Mouse (Mus musculus): Measurements from ENCODE around the gene Psmf1. TPM values are rescaled to one million over a fixed set of nuclear protein-coding genes. Genes with fewer than 3 reads are reported as not detected.
A peak's percentile ranks its signal among the peaks of the same experiment; 100 is the strongest.

The Psmf1 gene
- total RNA-seq, 2 experiments from 2014 or later: 31.3 to 33.7 TPM

DNA sequence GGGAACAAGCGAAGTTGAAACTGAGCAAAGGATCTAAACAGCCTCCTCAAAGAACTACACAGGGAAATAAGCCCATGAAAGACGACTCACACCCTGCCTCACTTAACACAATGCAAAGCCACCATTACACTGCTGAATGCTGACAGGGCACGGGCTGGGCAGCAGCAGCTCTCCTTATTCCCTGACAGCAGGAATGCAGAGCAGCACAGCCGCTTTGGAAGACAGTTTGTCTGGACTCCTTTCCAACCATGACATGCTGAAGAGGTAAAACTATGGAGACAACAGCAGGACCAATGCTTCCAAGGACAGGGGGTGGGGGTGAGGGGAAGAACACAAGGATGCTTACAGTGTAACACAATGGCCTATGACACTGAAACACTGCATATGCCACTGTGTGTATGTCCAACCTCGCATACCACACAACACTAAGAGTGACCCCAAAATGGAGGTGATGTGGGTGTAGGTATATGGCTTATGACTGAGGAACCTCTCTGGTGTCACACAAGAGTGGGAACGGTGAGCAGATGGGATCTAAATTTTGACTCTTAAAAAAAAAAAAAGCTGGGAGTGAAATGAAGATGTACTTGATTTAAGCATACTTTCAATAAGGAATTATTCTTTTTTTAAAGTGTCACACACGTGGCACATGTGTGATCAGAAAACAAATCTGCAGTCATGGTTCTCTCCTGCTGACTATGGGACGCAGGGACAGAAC lies 10.7 kb downstream of the Psmf1 start:
- no peak for DNase-seq

DNA sequence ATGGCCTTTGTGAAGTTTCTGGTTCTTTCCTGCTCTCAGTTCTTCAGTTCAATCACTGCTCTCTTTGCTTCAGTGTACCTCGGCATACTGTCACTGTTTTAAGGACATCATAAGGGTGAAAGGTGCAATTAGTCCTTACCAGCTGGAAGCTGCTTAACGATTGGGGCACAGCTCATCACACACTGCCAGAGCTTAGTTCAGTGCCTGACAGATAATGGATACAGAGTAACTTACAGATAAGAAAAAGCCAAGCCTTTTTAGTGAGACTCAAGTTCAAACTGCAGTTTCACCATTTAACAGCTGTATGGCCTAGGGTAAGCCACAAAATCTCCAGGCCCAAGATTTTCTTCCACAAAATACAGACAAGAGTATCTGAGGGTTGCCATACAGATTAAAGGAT lies 19.9 kb downstream of the Psmf1 start:
- DNase-seq: no peak

DNA sequence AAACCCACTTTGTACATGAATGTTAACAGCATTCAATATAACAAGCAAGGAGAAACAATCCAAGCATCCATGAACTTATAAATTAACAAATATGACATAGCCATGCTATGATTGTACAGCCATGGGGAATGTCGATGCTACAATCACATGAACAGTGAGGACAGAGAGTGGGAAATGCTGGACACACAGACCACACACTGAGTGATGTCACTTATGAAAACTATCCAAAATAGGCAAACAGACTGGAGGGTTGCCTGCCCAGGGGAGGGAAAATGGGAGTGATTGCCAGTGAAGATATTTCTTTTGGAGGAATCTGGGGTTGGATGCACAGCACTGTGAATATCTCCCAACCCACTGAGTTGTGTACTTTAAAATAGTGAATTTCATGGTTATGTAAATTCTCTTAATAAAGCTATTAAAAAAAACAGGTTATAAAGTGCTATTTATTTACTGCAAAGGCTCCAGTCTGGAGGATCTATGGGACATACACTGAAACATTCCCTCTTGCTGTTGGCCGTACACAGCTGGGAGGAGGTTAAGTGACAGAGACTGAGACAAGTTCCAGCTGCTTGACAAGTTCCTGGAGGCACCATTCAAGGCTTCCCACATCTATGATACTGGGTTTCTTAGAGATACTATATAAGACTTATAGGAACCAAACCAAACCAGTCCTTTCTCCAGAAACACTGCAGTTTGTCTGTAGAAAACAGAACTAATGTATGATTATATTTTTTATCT lies 27.5 kb downstream of the Psmf1 start:
- DNase-seq: no peak

DNA sequence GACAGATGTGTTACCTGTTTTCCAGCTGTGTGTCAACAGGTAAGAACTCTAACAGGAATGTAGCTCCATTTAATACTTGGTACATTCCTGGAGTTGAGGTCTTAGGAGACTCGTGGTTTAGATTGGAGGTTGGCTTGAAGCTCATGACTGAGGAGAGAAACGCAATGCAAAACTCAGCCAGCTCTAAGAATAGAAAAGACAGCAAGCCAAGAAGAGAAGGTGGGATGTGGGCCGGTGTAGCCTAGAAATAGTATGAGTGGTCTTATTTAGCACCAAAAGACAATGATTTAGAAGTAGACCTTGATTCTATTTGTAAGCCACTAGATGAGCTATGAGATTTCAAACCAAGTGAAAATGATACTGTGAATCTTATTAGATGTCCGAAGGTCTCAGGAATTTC lies 28.5 kb downstream of the Psmf1 start:
- DNase-seq: no peak

DNA sequence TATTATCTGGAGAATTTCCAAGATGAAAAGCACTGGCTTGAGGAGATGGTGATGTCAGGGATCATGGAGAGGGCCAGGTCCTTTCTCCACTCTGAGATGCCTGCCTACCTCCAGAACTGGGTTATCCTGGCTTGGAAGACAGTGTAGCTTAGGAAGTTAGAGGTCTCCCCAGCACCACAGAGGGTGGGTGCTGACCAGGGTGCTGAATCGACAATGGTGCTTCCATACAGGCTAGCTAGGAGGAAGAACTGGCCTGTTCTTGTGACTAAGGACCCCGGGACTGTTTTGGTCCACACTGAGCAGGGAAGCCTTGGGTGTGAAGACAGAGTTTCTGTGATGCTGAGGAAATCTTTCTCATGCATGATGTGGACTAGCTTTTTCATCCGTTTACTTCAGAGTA lies 31.3 kb downstream of the Psmf1 start:
- DNase-seq: no peak

DNA sequence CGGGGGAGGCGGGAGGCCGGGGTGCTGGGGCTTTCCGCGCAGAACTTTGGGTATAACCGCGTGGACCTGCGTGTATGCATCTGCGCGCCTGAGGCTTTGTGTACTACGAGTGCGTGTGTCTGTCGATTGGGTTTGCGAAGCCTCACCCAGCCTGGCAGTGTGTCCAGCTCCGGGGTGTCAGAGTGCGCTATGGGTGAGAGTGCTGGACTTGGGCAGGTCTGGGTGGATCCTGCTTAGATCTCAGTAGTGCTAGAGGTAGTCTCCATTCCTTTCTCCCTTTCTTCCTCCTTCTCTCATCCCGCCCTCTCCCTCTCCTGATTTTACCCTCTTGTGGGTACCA lies 41.2 kb downstream of the Psmf1 start:
- peak in 1 of 2 experiments; percentile 7 for DNase-seq

DNA sequence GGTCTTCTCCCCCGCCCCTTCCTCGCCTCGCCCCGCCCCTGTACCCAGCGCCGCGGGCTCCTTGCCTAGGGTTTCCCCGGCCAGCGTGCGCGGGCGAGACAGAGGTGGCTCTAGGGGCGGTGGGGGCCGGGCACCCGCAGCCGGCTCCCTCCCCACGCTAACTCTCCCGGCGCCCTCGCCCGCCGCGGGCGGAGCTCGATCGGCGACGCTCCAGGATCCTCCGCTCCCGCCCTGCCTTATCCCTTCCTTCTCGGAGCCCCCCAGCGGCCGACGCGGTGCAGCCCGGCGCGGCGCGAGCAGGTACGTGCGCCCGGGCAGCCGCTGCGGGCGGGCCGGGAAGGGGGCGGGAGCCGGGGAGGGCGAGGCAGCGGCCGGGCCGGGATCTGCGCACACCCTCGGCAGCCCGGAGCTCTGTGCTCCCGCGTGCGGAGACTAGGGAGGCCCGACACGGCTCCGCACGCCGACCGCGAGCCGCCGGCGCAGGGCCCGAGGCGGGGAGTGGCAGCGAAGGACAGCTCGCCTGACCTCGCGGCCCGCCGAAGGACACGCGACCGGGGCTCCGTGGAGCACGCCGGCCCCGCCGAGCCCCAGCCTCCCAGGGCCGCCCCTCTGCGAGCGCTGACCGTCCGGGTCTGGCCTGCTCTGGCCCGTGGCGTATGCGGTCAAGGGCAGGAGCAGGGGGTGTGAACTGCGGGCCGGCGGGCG lies 41.7 kb downstream of the Psmf1 start:
- peak; percentile 54 to 60 for DNase-seq

DNA sequence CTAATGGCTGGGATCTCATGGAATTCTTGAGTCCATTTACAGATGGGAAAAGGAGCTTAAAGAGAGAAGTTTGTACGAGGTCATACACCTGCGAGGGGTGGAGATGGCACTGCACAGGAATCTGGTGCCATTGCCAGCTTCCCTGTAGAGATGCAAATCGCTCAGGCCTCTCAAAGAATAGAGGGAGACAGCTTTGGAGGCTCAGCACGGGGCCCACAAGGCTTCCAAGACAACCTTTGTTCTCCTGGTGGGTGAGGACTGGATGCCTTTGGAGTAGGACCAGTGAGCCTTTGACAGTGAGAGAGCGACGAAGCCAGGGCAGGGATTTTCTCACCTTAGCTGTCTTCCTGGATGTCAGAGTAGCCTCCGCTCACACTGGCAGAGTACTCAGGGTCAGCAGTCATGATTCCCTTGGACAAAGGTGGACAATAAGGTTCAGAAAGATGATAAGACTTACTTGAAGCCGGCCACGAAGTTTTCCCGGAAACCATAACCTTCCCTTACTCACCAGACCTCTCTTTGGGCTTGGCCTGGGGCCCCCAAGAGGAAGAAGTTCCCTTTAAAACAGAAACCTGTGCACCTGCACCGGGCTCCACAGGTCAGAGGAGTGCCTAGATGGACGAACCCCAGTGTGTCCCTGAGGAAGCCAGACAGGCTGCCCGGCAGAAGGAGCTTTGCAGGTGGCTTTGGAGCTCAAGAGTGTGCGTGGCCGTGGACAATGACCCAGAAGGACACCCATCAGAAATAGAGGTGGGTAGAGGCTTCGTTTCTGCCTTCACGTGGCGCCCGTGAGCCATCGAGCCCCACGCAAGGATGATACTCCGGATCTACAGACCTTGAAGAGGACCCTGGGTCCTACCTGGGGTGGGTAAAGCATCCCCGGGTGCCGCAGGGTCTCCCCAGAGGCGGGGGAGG lies 42.5 kb downstream of the Psmf1 start, which contains the start of gene Tmem74b:
Tmem74b (plus strand) TSS at position 778 of the 915 bp plus-strand sequence.
- DNase-seq: peak in 1 of 2 experiments; percentile 16

DNA sequence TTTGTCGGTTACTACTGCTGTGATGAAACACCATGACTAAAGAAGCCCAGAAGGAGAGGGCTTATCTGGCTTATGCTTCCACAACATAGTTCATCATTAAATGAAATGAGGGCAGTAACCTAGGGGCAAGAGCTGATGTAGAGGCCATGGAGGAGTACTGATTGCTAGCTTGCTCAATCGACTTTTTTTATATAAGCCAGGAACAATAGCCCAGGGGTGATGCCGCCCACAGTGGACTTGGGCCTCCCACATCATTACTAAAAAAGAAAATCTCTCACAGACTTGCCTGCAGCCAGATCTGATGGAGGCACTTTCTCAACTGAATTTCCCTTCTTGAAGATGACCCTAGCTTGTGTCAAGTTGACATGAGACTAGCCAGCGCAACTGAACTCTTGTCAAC lies 61.0 kb downstream of the Psmf1 start:
- no peak for DNase-seq

DNA sequence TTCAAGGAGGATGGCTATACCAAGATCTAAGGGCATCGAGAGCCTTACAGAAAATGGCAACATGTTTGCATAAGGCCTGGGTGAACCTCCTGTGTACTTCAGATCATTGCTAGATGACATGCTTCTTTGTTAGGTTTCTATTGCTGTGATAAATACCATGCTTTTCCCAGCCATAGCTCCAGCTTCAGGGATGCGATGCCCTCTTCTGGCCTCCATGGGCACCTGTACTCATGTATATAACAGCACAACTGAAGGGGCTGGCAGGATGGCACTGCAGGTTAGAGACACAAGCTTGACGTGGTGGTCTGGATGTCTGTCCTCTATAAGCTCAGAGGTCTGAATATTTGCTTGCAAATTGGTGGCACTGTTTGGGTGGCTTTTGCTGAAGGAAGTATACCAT lies 61.6 kb downstream of the Psmf1 start:
- DNase-seq: no peak

DNA sequence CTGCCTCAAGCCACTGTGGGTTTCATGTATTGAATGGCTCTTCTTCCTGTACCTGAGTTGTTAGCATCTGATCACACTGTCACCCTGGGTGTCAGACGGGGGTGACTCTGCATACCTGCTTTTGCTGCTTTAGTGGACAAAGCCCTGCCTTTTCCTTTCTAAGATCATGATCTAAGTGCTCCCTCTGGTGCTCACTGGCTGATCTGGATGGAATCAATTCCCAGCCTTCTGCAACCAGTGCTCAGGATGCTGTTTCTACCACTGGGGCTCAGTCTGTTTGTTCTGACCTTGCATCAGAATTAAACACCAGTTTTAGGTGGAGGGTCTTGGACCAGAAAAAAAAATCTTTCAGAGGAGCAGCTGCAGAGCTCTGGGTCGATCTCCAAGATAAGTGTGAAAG lies 67.8 kb downstream of the Psmf1 start:
- no peak for DNase-seq

DNA sequence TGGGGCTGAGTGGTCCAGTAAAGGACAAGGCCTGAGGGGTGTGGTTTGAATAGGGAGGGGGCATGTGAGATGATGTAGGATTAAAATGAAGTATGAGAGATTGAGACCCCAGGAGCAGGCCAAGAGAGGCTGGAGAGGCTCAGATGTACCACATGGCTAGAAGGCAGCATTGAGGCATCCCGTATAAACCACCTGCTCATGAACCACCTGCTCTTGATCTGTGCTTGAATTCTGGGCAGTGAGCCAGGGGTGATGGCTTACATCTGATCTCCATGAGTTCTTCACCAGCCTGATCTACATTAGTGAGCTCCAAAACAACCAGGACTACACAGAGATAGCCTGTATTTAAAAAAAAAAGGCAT lies 73.0 kb downstream of the Psmf1 start:
- DNase-seq: no peak

DNA sequence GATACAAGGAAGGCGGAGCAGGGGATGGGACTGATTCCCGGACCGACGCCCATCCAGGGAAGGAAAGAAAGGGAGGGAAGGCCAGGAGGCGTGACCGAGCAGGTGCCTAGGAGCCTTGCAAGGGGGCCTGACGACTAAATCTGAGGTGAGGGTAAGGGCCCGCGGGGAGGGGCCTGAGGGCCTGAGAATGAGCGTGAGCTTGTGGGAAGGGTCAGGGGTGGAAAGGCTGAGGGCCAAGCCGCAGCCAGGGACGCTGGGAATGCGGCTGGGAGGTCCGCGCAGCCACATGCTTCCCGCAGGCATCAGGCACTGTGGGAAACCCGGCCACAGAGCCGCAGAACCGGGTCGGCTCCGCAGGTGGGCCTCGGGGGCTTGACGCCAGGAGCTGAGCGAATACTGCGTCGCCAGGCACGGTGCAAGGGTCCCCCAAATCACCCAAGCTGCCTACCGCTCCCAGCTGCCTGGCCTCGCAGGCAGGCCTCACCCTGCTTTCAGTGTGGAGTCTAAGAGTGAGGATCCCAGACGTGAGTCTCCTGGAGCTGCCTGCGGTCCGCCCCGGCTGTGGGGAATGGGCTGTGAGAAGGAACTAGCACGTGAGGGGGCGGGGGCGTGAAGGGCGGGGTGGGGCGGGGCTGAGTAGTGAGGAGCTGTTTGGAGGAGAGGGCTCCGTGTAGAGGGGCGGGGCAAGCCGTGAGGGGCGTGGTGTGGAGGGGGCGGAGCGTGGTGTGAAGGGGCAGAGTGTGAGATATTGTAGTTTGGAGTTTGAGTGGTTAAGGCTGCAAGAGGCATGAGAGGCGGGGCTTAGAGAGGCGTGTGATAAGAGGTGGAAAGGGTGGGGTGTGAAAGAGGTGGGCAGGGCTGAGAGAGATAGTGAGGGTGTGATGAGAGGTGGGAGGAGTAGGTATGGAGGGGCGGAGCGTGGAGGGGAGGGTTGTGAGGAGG lies 73.7 kb downstream of the Psmf1 start:
- DNase-seq: no peak

DNA sequence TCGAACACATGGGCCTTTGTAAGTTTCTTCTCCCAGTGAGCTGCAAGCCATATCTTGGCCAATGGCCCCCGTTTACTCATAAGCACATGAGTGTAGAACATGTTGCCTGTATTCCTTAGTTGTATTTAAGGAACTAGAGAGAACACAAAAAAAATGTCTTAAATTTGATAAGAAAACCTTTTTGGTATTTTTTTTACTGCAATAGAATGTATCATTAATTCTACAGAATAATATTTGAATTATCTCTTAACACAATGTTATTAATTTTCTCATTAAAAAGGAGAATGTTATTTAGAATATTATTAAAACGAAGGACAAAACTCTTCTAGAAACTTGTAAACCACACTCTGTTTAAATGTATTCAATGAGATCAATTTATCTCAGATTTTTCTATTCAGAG lies 75.6 kb downstream of the Psmf1 start, which contains the start of gene Rad21l:
Rad21l (minus strand) TSS at position 101 of the 400 bp plus-strand sequence.
- no peak for DNase-seq

Other genes with a start within 250 kb of the Psmf1 start
- 100 to 1,000 TPM; 926 to 966 TPM for gene Fkbp1a, start 201.7 kb downstream of the Psmf1 start, total RNA-seq (2021)
- gene Sdcbp2, start 171.6 kb downstream of the Psmf1 start, total RNA-seq (2021): 1 to 10 TPM; 1.5 to 1.6 TPM
- 100 to 1,000 TPM; 388 to 405 TPM for gene Snph, start 111.6 kb downstream of the Psmf1 start, total RNA-seq (2021)
- gene Rad21l, start 75.7 kb downstream of the Psmf1 start, total RNA-seq (2021): under 1 TPM; 0.61 to 0.95 TPM
- gene Tmem74b, start 42.2 kb downstream of the Psmf1 start, total RNA-seq (2021): 1 to 10 TPM; 4.4 to 4.8 TPM
- gene Rspo4, start 98.7 kb upstream of the Psmf1 start, total RNA-seq (2021): not detected
- gene Angpt4, start 167.0 kb upstream of the Psmf1 start, total RNA-seq (2021): under 1 TPM; 0.15 to 0.25 TPM
- gene Fam110a, start 236.0 kb upstream of the Psmf1 start, total RNA-seq (2021): 1 to 10 TPM; 7.2 to 7.4 TPM